Mouse (Mus musculus) kidney, adult 2 months (tissue): Measurements from ENCODE around the gene Zbtb38. TPM values are rescaled to one million over a fixed set of nuclear protein-coding genes. Genes with fewer than 3 reads are reported as not detected.
A peak's percentile ranks its signal among the peaks of the same experiment; 100 is the strongest.

Experiments
- DNase-seq: peaks from one replicate; pipeline ENCODE4 v3.0.0; 2021
- H3K27ac ChIP-seq: fragments of 200-500 bp; 2 replicates; pipeline ENCODE4 v1.5.1; 2012; ENCODE audit warnings: low read depth, low read length, control low read depth, inconsistent platforms; ENCODE audit not compliant: insufficient read depth
- H3K27me3 ChIP-seq: fragments of 200-500 bp; replicated peaks from 2 replicates; pipeline ENCODE4 v1.6.1; 2012; ENCODE audit warnings: mild to moderate bottlenecking, moderate library complexity, low read length, inconsistent platforms; ENCODE audit not compliant: control insufficient read depth, insufficient read depth
- H3K36me3 ChIP-seq: fragments of 200-500 bp; 2 replicates; pipeline ENCODE4 v1.6.1; 2012; ENCODE audit warnings: mild to moderate bottlenecking, moderate library complexity, low read length, inconsistent platforms; ENCODE audit not compliant: control insufficient read depth, insufficient read depth
- H3K4me1 ChIP-seq: fragments of 200-500 bp; 2 replicates; pipeline ENCODE4 v1.6.1; 2011; ENCODE audit warnings: low read length; ENCODE audit not compliant: control insufficient read depth, insufficient read depth
- H3K4me3 ChIP-seq: fragments of 200-500 bp; 2 replicates; pipeline ENCODE4 v1.5.1; 2011; ENCODE audit warnings: mild to moderate bottlenecking, low read depth, low read length, control low read depth; ENCODE audit not compliant: insufficient read depth
- CTCF ChIP-seq: fragments of 200-500 bp; conservative IDR thresholded peaks from 2 replicates; pipeline ENCODE4 v1.5.1; 2011; ENCODE audit warnings: low read depth, mild to moderate bottlenecking, control low read depth, low read length, moderate library complexity, mixed read lengths; ENCODE audit not compliant: insufficient read depth, insufficient read length
- POLR2A ChIP-seq: fragments of 200-500 bp; IDR thresholded peaks from one replicate; pipeline ENCODE4 v1.6.1; 2011; ENCODE audit warnings: low read depth, low read length, control low read depth
- WGBS: fragments of 180-500 bp; shearing (Covaris S2); methylation state at CpG from one replicate; pipeline ENCODE4 v1.1.7; 2018; 5-methylcytosine and 5-hydroxymethylcytosine counted together
- polyA plus RNA-seq: library from polyadenylated mRNA; depleted of rRNA; stranded (reverse); fragments of >200 nt; gene quantifications from 2 replicates; pipeline ENCODE4 v1.2.3, GENCODE M21; 2012

The Zbtb38 gene
- polyA plus RNA-seq, 1 experiment: 10.2 TPM

DNA sequence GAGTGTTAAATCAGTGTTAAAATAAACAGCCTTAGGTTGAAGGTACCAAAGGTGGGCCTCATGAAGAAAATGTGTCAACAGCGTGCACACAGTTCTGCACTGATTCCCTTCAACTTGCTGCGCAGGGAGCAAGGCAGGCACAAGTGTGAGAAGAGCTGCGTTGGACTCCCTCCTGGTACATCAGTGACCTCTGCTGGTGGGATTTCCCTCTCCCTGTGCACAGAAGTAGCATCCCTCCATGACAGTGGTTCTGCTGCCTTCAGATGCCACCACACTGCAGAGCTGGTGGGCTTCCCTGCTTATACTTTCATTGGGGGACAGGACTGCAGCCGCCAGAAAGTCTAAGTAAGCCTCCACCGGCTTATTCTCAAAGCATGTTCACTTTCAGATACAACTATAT lies 84.0 kb downstream of the Zbtb38 start:
- 43% methylated on average over 5 of the region's 5 CpGs for WGBS

DNA sequence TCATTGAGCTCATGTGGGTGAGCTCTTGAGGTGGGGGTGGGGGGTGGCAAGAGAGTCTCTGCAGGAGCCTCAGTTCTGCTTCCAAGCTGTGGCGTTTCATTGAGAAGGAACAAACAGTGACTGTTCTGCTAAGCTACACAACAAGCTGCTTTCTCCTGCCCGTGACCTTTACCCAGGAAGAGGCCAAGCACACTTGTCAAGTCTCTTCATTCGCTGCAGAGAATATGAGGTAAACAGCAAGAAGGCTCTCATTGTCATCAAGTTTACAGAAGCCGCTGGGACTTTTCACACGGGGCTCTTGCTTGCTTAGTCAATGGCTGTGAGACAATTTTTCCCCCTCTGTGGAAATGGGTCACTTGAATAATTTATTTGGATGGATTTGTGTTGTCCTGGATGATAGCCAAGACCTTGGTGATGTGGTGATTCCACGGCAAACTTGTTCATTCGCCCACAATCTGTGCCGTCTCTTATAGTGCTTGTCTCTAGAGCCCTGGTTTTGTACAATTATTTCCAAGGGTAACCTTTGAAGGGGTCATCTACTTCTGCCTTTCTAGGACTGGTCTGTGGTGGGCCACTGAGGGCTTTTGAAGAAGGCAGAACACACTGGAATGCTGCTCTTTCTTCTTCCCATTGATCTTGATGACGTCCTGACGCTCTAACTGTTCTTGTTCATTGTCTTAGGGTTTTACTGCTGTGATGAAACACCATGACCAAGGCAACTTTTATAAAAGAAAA lies 92.0 kb downstream of the Zbtb38 start:
- H3K4me3 ChIP-seq: no peak overlapping the region
- no peaks in the 10 kb centered on the region for H3K36me3 ChIP-seq
- H3K27me3 ChIP-seq: no peaks in the 10 kb centered on the region
- DNase-seq: peak; percentile 57
- H3K4me1 ChIP-seq: peaks cover 6% of the 10 kb centered on the region; the same call in 1 of the 2 replicates
- 58% methylated on average over 10 of the region's 10 CpGs for WGBS
- TF ChIP-seq CTCF (no peak), POLR2A (no peak)
- H3K27ac ChIP-seq: peak overlapping the region; percentile 95

More for the DNA sequence above, 84.0 kb downstream of the Zbtb38 start:
- H3K4me3 ChIP-seq: no peak overlapping the region
- H3K4me1 ChIP-seq: no peaks in the 10 kb centered on the region
- H3K36me3 ChIP-seq: no peaks in the 10 kb centered on the region
- peak; percentile 70 for DNase-seq
- no peak overlapping the region for H3K27ac ChIP-seq
- TF ChIP-seq CTCF: peak; percentile 76
- TF ChIP-seq POLR2A: no peak
- no peaks in the 10 kb centered on the region for H3K27me3 ChIP-seq

- no peak for TF ChIP-seq POLR2A
- DNase-seq: peak; percentile 57
- H3K4me1 ChIP-seq: peaks cover 6% of the 10 kb centered on the region; the same call in 1 of the 2 replicates
- H3K27ac ChIP-seq: peak overlapping the region; percentile 95
- H3K4me3 ChIP-seq: no peak overlapping the region
- H3K27me3 ChIP-seq: no peaks in the 10 kb centered on the region
- H3K36me3 ChIP-seq: no peaks in the 10 kb centered on the region
- 37% methylated on average over 2 of the region's 2 CpGs for WGBS
Observed at GRCm38 (mm10) chr9:96659801-96660200, 92.8 kb downstream of the Zbtb38 start.

DNA sequence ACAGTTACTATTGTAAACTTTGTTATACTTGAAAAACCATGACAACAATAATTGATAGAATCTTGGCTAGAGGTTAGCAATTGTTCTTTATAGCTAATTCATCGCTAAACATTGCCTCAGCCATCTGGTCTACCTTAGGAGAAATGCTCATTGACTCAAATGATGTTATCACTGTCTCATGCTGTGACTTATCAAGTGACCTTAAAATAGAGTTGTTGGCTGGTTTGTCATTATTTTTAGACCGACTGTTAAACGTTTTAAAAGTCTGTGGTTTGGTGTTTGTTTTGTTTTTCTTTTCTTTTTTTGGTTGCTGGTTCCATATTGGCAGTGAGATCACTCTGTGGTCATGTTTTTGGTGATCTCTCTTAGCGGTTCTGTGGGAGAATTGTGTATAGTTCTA lies 99.1 kb downstream of the Zbtb38 start:
- no peaks in the 10 kb centered on the region; the same call in 1 of the 2 replicates for H3K4me1 ChIP-seq
- H3K27ac ChIP-seq: no peak overlapping the region
- WGBS: 67% methylated on average over 4 of the region's 4 CpGs
- no peak for TF ChIP-seq POLR2A
- no peak for TF ChIP-seq CTCF
- no peak for DNase-seq
- H3K36me3 ChIP-seq: no peaks in the 10 kb centered on the region
- H3K4me3 ChIP-seq: no peak overlapping the region
- H3K27me3 ChIP-seq: no peaks in the 10 kb centered on the region

GRCm38 (mm10) chr9:96652763-96653162 lies 99.9 kb downstream of the Zbtb38 start:
- WGBS: 55% methylated on average over 6 of the region's 6 CpGs
- TF ChIP-seq POLR2A (no peak), CTCF (peak; percentile 41)
- no peak overlapping the region for H3K4me3 ChIP-seq
- H3K27ac ChIP-seq: no peak overlapping the region
- no peaks in the 10 kb centered on the region for H3K27me3 ChIP-seq
- no peaks in the 10 kb centered on the region for H3K36me3 ChIP-seq
- H3K4me1 ChIP-seq: no peaks in the 10 kb centered on the region; the same call in 1 of the 2 replicates
- peak; percentile 53 for DNase-seq

GRCm38 (mm10) chr9:96650807-96651206 lies 101.8 kb downstream of the Zbtb38 start:
- H3K27ac ChIP-seq: no peak overlapping the region
- no peaks in the 10 kb centered on the region for H3K36me3 ChIP-seq
- no peak for DNase-seq
- H3K4me1 ChIP-seq: no peaks in the 10 kb centered on the region; the same call in 1 of the 2 replicates
- no peak overlapping the region for H3K4me3 ChIP-seq
- no peak for TF ChIP-seq POLR2A
- no peak for TF ChIP-seq CTCF
- H3K27me3 ChIP-seq: no peaks in the 10 kb centered on the region
- WGBS: 80% methylated on average over 7 of the region's 7 CpGs

DNA sequence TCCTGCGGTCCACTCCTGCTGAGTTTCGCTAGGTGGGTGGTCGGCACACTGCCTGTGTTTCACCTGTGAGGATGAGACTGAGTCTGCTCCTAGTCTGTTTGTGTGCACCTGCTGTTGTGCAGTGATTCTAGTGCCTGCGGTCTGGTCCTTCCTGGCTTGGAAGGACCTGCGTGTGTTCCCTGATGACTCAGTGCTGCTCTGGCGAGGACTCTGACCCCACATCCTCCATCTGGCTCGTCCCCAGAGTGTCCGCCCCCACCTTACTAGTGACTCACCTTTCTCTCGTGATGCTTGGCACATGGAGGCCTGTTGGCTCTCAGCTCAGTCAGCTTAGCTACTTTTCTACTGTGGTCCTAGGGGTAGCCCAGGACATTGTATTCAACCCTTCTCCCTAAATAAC lies 102.7 kb downstream of the Zbtb38 start:
- H3K36me3 ChIP-seq: no peaks in the 10 kb centered on the region
- peak; percentile 91 for DNase-seq
- TF ChIP-seq CTCF (no peak), POLR2A (no peak)
- no peaks in the 10 kb centered on the region; the same call in 1 of the 2 replicates for H3K4me1 ChIP-seq
- H3K4me3 ChIP-seq: no peak overlapping the region
- peak overlapping the region; percentile 42; the same call in 1 of the 2 replicates for H3K27ac ChIP-seq
- no peaks in the 10 kb centered on the region for H3K27me3 ChIP-seq
- 38% methylated on average over 9 of the region's 9 CpGs for WGBS
